Mouse (Mus musculus) kidney, adult 9 months (tissue): ENCODE data around the gene Cnr2.

Source experiments
- DNase-seq: peaks from one replicate; pipeline ENCODE4 v3.0.0; 2022

Gene Cnr2

DNA sequence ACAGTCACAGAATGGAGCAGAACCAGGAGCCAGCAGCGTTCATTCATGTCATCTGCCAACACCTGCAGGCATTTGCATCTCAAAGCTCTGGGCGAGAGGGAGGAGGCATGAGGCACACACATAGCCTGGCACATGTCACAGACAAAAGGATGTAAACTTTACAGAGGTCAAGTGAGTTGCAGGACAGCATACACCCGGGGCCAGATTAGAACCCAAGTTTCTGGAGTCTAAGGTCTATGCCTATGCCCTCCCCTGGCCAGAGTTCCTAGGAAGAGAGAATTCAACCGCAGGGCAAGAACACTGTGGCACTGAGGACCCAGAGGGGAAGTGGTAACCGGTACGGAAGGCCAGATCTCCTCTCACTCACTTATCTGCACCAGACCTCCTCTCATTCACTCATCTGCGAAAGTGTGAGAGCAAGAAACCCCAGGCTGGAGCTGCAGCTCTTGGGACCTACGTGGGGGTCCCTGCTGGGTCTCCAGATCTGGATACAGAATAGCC lies at the start of gene Cnr2:
Cnr2 (plus strand) TSS at position 324 of the 501 bp plus-strand sequence.
- no peak for DNase-seq

DNA sequence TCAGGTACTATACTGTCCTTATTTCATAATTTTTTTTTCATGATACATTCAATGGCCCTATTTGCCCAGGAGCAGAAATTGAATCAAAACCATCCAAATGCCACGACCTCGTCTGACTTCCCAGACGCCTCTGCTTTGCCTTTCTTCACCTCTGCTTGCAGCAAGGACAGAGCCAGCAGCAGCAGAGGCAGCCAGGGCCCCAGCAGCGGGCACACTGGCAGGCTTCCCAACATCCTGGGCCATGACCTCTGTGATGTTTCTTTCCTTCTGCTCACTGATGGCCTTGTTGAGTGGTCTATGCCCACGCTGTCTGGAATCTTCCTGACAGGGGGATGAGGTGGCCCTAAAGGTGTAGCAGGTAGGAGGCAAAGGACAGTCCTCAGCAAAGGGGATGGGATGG lies 47.6 kb upstream of the Cnr2 start:
- DNase-seq: no peak

DNA sequence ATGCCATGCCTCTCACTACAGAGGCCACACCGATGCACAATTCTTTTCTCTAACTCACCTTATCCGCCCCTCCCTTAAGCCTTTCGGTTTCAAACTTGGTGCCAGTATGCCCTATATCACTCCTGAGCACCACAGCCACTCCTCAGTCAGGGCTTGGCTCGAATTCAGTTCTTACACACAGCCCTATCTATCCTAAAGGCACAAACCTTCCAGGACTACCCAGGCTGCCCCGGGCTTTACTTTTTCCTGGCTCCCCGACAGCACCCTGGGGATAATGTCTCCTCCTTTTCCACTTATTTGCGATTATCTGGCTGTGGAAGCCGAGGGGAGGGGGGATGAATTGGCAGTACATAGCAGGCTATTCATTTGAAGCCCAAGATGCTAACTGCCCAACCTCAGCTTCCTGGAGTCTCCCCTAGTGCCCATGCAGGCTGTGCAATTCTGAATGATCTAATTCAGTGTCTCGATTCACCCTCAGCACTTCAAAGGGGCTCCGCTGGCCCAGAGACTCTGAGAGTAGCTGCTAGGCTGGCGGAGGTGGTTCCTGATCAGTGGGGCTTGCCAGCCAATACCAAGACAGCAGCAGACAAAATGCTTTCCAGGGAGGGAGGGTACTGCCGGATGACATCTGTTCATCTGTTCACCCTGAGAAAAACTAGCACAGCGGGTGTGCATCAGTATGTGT lies 44.6 kb upstream of the Cnr2 start:
- DNase-seq: no peak

DNA sequence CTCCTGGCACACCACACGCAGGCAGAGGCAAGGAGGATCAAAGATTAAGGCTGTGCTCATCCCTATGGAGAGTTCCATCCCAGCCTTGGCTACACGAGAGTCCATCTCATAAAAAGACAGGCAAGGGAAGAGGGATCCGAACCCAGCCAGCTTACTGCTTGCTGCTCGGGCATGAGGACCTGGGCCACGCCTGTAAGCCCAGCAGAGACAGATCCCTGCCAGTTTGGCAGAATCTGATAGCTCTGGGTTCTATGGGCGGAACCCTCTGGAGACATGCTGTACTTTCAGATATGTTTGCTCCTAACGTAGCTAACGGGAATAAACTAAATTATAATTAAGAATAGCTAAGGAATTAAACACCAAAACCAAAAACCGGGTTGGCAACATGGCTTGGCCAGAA lies 43.3 kb upstream of the Cnr2 start:
- no peak for DNase-seq

DNA sequence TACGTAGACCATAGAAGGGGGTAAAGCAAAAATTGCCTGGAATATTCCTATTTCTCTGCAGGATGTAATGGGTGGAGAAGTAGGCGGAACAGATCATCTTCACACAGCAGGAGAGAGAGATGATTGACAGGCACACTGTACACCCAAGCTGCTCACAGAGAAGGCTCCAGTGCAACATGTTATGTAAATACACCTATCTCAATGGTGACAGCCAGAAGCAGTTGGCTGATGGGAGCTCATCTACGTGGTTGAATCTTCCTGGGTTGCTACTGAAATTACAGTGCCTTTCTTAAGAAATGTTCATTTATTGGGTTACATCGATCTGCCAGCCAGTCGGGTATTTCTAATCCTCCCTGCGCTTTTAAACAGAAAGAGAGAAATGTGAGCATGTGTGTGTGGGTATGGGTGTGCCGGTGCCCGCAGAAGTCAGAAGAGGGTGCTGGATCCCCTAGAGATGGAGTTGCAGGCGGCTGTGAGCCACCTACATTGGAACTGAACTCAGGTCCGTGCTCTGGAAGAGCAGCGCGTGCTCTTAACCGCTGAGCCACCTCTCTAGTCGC lies 41.1 kb upstream of the Cnr2 start:
- no peak for DNase-seq

DNA sequence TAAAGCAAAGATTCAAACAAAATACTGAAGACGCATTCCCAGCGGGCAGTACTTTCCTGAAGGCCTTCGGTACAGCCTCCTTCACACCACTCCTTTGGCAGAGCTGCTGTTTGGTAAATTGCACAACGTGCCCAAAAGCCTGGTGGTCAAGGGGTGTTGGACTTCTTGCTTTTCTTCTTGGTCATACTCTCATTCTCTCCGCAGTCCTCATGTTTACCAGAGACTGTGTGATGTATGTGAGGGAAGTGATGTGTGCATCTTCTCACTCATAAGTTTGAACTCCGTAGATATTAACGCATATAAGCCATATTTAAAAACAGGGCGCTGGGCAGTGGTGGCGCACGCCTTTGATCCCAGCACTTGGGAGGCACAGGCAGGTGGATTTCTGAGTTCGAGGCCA lies 40.6 kb upstream of the Cnr2 start:
- DNase-seq: no peak

DNA sequence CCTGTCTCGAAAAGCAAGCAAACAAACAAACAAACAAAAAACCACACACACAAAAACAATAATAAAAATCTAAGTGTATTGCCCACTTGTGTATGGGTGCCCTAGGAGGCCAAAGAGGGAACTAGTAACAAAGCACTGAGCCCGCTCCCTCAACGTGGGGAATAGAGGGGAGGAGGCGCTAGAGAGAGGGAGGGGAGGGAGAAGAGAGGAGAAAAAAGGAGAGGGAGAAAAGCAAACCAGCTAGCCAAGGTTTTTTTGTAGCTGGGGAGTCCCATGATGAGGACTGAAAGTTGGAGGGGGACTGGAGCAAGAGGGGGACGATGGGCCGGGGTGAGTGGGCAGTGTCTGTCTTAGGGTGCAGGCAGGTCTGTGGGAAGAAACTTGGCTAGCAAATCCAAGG lies 40.1 kb upstream of the Cnr2 start:
- no peak for DNase-seq

DNA sequence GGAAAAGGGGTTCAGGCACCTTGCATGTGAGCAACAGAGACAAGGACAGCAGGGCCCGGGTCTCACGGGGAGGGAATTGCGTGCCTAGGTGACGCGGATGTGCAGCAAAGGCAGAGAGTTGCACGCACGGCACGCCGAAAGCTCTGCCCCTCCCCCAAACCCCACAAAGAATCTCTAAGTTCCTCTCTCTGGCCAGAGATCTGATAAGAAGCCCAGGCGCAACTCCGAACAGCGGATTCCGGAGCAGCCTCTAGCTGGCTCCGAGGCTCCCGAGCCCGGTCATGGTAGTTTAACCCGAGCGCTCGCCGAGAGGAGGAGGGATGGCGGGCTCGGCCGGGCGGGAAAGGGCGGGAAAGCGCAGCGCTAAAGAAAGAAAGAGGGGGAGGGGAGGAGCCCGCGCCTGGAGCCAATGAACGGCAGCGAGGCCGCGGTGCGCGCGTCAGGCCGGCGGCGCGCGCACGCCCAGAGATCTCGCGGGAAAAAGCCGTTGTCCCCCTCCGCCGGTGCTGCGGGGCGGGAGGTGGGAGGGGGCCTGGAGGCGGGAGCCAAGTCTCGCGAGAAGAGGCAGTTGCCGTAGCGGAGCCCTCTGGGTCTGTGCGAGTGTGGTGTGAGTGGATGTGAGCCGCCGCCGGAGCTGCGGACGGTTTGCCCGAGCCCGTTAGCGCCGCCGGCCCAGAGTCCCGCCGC lies 39.5 kb upstream of the Cnr2 start, which contains the start of gene Srsf10:
Srsf10 (plus strand) TSS at position 212 of the 687 bp plus-strand sequence.
- DNase-seq: peak; percentile 95

DNA sequence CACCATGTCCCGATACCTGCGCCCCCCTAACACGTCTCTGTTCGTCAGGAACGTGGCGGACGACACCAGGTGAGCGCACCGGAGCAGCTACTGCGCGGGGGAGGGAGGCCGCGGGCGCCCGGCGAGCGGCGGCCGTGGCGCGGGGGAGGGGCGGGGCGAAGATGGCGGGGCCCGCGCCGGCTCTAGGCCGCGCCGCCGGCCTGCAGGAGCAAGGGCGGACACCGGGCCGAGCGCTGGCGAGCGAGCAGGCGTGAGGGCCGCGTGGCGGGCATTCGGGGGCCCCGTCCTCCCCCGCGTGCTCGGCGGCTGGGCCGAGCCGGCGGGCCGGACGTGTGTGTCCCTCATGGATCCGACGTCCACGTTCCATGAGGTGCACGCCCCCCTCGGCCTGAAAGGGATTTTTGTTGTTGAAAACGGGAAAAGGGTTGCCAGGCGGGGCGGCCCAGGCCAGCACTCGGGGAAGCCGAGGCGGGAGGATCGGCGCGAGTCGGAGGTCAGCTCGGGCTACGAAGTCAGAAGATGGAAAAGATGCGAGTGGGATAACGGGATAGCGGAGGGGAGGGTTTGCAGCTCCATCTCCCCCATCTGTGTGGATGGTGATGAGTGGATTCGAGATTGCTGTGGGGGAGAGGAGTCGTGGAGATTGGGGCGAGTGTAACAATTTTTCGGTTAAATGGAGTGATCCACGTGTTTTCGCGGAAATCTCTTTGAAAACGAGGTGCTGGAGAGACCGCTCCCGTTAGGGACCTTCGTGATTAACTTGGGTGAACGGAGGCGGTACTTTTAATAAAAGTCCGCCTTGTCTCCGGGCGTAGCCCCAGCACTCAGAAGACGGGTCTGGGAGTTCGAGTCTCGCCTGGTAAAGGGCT lies 38.7 kb upstream of the Cnr2 start:
- DNase-seq: peak; percentile 67

DNA sequence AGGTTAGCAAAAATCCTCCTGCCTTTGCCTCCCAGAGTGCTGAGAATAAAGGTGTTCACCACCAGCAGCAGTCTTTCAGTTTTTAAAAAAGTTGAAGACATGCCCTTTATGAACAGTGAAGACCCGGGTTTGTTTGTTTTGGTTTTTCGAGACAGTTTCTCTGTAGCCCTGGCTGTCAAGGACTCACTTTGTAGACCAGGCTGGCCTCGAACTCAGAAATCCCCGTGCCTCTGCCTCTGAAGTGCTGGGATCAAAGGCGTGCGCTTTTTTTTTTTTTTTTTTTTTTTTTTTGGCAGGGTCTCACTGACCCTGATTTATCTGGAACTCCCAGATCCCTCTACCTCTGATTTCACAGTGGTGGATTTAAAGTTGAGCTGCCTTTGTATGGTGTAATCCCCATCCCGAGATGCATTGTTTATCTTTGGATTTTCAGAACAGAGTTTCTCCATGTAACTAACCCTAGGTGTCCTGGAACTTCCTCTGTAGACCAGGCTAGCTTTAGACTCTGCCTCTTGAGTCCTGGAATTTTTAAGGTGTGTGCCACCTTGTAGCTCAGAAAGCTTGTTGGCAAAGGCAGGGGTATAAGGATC lies 37.5 kb upstream of the Cnr2 start:
- DNase-seq: no peak

DNA sequence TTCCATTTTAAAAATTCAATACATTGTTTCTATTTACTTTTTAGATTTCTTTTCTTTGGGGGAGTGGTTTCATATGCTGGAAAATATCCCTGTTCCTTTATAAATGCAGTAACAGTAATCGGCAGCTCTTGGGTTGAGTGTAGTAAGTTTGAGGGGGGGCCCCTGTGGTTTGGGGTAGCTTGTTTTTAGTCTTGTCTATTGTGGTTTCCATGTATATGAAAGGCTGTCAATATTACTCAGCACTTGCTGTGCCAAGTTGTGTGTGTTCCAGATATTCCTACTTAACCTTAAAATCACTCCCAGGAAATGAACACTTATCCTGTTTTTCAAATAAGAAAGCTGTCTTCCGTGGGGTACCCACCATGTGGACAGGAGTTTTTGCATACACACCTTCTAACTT lies 26.2 kb upstream of the Cnr2 start:
- no peak for DNase-seq

DNA sequence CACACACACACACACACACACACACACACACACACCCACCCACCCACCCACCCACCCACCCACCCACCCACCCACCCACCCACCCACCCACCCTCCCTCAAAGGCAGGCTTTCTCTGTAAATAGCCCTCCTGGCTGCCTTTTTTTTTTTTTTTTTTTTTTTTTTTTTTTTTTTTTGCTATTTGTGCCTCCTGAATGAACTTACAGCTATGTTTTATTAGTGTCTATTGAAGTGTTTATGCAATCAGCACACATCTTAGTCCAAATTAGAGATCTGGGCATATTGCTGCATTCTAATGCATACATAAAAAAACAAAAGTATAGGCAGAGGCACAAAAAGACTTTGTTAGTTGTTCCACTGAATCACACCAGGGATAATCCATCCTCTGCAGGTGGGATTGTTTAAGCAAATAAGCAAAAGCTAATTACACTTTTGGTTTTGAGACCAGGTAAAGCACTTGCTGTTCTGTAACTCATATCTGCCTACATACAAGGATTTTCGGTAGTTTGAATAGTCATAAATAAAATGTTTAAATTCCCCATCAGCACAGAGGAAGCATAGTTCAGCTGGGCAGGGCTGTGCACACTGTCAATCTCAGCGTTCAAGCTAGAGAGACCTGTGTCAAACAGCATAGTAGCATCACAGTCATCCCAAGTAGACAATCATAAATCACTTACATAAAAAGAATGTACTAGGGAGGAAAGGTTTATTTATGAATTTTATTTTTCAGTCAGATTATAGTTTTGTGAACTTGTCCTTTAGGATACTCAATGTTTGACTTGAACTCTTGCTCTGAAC lies 24.8 kb upstream of the Cnr2 start:
- DNase-seq: no peak

DNA sequence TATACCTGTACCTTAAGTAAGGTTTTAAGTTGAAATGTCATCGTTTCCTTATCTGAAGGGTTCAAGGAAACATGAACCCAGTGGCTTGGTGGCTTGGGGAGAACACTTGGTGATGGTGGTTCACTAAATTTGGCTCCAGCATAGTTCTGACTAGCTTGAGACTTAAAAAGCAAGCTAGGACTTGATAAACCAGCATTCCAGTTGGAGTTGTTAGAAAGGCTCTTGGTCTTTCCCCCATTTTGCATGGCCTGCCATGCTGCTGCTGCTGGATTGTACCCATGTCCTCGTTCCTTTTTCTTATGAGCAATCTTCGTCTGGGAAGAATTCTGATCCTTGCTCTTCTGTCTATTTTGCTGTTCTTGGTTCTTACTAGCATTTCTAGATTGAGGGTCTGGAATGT lies 23.2 kb upstream of the Cnr2 start:
- no peak for DNase-seq

DNA sequence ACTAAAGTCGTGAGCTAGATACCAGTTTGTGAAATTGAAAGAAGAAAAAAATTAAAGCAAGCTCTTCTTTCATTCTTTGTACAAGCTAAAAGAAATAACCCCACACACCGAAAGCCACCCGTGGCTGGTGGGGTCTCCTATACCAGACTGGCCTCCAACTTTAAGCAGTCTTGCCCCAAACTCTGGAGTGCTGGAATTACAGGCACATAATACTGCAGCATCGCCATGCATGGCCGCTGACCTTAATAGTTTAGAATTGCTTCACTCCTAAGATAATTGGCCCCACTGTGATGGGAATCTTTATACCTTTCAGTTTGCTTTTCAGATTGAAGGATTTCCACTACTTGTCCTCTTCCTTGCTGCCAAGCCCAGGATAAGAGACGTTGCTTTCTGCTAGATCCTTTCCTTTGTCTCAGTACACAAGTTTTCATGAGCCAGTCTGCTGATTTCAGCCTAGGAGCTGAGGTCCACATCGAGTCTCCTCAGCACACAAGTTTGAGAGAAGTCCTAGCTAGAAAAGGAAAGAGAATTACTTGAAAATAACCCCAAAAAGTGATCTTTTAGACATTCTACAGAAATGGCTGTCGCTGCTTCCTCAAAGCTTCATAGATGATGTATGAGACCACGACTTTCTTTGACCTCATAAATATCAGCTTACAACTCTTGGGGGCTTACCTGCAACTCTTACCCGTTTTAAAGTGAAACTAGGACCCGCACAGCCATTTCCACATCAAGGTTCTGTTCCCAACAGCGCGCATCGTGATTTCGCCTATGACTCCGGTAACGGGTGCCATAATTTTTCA lies 22.4 kb upstream of the Cnr2 start:
- DNase-seq: no peak

DNA sequence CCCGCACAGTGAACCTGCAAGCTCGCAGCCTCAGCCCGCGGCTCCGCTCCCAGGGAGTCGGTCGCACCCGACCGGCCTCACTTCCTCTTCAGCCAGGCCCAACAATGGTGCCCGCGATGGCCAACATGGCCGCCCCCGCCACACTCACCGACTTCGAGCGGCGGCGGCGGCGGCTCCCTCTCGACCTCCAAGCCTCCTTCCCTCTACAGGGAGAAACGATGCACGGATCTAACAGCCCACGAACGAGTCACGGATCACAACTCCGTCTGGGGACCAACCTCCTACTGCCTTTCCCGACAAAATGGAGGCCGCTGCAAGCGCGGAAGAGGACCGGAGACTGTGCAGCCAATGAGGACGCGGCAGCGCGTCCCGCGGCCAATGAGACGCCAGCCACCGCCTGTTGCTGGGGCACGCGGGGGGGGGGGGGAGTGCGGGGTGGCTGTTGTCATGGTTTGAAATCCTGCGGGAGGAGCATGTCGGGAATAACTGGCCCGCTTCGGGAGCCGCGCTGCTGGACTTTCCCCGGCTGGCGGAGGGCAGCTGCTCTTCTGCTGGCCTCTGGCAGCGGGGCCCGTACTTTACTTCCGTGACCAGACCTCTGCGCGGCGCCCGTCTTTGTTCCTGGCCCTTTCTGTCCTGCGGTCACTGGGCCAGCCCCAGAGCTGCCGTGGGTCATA lies 21.5 kb upstream of the Cnr2 start, which contains the start of gene Pnrc2:
Pnrc2 (minus strand) TSS at position 325 of the 677 bp plus-strand sequence.
- peak; percentile 94 for DNase-seq

DNA sequence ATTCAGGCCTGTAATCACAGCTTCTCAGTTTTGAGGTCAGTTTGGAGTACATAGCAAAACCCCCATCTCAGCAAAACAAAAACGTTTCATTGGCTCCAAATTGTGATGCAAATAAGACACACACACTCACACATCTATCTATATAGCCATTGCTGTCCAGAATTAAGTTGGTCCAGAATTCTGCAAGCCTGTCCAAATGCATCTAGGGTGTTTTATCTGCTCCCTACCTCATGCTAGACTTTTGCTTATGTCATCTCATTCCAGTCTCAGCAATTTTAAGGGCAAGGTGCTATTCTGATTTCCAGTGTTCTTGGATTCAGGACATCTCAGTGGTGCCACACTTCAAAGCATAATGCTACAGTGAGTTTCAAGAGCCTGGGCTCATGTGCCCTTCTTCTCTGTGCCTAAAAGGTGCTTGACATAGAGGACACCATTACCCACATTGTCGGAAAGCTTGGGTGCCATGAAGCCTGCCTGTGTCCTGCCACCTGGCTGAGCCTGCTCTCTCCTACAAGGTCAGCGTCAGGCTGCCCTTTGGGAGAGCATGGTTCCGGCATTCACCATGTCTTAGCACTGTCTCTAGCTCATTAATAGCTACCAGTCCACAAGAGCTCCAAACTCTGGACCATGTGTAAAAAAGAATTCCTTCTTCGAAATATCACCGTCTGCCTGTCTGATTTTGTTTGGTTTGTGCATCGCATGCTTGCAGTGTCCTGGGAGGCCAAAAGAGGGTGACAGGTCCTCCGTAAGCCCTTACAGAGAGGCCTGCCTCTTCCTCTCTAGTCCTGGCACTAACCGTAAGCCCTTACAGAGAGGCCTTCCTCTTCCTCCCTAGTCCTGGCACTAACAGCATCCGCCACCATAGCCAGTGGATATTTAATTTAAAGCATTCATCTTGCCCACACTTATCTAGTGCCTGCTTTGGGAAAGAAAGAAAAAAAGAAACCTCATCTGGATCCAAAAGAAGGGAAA lies 20.3 kb upstream of the Cnr2 start:
- no peak for DNase-seq

DNA sequence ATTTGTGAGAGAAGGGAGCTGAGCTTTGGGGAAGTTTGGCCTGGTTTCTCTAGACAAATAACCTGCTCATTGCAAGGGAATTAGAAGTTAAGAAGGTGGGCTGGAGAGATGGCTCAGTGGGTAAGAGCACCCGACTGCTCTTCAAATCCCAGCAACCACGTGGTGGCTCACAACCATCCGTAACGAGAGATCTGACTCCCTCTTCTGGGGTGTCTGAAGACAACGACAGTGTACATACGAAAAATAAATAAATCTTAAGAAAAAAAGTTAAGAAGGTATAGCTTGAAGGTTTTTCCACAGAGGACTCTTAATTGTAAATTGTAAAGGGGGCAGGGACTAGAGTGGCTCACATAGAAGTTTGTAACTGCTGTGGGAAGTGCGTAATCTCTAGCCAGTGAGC lies 19.6 kb upstream of the Cnr2 start:
- DNase-seq: no peak

DNA sequence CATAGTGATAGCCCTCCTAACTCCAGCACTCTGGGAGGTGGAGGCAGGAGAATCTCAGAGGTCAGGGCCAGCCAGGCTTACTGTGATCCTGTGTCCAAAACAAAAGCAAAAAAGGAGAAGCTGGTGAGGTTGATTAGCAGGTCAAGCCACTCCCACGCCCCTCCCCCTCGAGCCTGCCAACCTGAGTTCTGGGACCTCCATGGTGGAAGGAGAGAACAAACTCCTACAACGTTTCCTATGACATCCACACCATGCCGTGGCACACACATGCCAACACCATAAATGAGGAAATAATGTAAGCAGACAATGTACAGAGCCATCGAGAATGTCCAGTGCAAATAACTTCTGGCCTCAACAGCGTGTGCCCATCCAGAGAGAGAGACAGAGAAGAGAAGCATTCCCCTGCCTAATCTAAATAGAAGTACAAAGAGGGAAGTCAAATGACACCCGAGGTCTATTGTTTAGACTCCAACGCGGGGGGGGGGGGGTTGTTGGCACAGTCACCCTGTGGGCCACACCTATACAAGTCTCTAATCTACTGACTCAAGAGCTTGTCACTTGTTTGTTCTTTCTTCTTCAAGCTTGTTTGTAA lies 19.1 kb upstream of the Cnr2 start:
- DNase-seq: peak; percentile 65

DNA sequence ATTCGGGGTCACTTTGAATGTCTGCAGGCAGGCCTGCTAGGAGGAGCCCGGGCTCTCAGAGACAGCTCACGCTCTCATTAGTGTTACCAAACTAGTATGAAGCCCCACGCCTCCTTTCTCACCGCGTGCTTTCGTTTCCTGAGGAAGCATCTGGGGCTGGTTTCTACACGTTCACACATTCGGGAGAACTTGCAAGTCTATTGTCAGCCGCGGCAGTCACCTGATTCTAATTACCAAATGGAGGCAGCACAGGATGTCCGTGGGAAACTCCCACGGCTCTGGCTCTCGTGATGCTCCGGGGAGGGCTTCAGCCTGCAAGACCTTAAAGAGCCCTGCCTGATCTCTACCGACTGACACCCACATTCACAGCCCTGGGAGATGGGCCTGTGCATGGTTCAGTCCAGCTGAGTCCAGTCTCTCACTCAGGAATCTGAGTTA lies 18.6 kb upstream of the Cnr2 start:
- DNase-seq: peak; percentile 85
